ENCODE assay signal across 9 mouse cellular contexts in the genomic region with DNA sequence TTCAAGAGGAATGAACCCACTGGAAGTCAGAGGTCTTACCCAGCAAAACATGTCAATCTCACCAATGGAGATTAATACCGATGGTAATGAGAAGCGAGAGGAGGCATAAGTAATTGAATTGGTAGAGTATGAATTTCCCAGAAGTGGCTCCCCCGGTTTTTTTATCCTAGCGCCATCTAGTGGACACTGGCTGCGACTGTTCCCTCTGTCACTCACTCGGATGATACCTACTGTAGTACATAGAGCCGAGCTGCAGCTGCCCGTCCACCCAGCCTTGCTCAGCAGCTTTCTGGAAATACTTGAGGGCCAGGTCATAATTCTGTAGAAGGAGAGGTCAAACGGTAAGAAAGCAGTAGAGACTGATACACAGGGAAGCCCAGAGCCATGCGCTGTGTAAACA. TPM values are rescaled to one million over a fixed set of nuclear protein-coding genes. Genes with fewer than 3 reads are reported as not detected.
DNase-seq lines count a peak whose midpoint lies in the region; ATAC-seq lines count a peak whose summit lies in the region.
"Had no signal": no experiment of that assay in that cellular context is flagged by ENCODE, and none has a peak within 500 bp of the region (broad histone marks: within the 10 kb centered on the region; RNA-seq: fewer than 3 reads in every experiment).

No protein-coding gene starts in this region.

- no peak overlapping the region for H3K4me3 ChIP-seq in embryonic facial prominence, embryonic 15.5 days (replicated peaks)
- no peak overlapping the region for H3K4me3 ChIP-seq in hindbrain, embryonic 13.5 days
- H3K4me3 ChIP-seq: heart, embryonic 13.5 days had no signal

- no peak overlapping the region for H3K4me2 ChIP-seq in embryonic facial prominence, embryonic 15.5 days (replicated peaks)
- no peak overlapping the region for H3K4me2 ChIP-seq in hindbrain, embryonic 13.5 days
- H3K4me2 ChIP-seq: heart, embryonic 13.5 days had no signal

- no peaks in the 10 kb centered on the region for H3K27me3 ChIP-seq in embryonic facial prominence, embryonic 15.5 days
- no peaks in the 10 kb centered on the region for H3K27me3 ChIP-seq in hindbrain, embryonic 13.5 days
- H3K27me3 ChIP-seq: heart, embryonic 13.5 days had no signal

- peak; percentile 40 for DNase-seq in ES-CJ7 (ENCODE audit: low read depth, low spot score)
- DNase-seq in adrenal gland, postnatal 36 days = peak; percentile 57 to 67
- DNase-seq in layer of hippocampus, adult 9-10 months (ENCODE audit: low spot score) = peak; percentile 25
- DNase-seq in lung, postnatal 14 days = peak; percentile 50
- peak; percentile 87 for DNase-seq in retina, postnatal 1 day
- peak; percentile 35 for DNase-seq in yolk sac, embryonic 10.5 days (ENCODE audit: low spot score)

- no peaks in the 10 kb centered on the region for H3K4me1 ChIP-seq in embryonic facial prominence, embryonic 15.5 days
- H3K4me1 ChIP-seq in hindbrain, embryonic 13.5 days (replicated peaks) = no peaks in the 10 kb centered on the region
- H3K4me1 ChIP-seq: heart, embryonic 13.5 days had no signal

- H3K36me3 ChIP-seq in embryonic facial prominence, embryonic 15.5 days = peaks cover 72% of the 10 kb centered on the region
- H3K36me3 ChIP-seq in hindbrain, embryonic 13.5 days = peaks cover 91% of the 10 kb centered on the region

- peak; percentile 43; the same call in 1 of the 2 replicates for ATAC-seq in embryonic facial prominence, embryonic 15.5 days (ENCODE audit: insufficient number of reproducible peaks, low FRiP score, low TSS enrichment, low read depth)
- 0 out of 2 replicates have a peak, but pooled peaks have one; percentile 59 for ATAC-seq in hindbrain, embryonic 13.5 days (ENCODE audit: low FRiP score)

- H3K27ac ChIP-seq in embryonic facial prominence, embryonic 15.5 days (replicated peaks) = no peak overlapping the region
- H3K27ac ChIP-seq in hindbrain, embryonic 13.5 days = no peak overlapping the region
- H3K27ac ChIP-seq: heart, embryonic 13.5 days had no signal

- H3K9me3 ChIP-seq in embryonic facial prominence, embryonic 15.5 days (replicated peaks) = no peaks in the 10 kb centered on the region
- H3K9me3 ChIP-seq in hindbrain, embryonic 13.5 days = no peaks in the 10 kb centered on the region
- H3K9me3 ChIP-seq: heart, embryonic 13.5 days had no signal

- 26% methylated on average over 10 of the region's 10 CpGs for WGBS in embryonic facial prominence, embryonic 15.5 days
- WGBS in hindbrain, embryonic 13.5 days = 31% methylated on average over 10 of the region's 10 CpGs

- H3K9ac ChIP-seq in embryonic facial prominence, embryonic 15.5 days = no peak overlapping the region
- no peak overlapping the region for H3K9ac ChIP-seq in hindbrain, embryonic 13.5 days
- H3K9ac ChIP-seq: heart, embryonic 13.5 days had no signal

RNA-seq across cellular contexts. Expression of a gene that starts 27.8 kb away (rescaled TPM):
- 10 to 100 TPM in 1 of 2 experiments, 1 to 10 TPM in 1; 4.9 to 10.2 TPM for total RNA-seq in adrenal gland, postnatal 36 days (2021)
- 11.5 and 11.8 TPM in 2 replicates for polyA plus RNA-seq in embryonic facial prominence, embryonic 15.5 days (2015; fragmentation: Nextera tagmentation; extraction: Ambion mirVana)
- polyA plus RNA-seq in hindbrain, embryonic 13.5 days (2015; fragmentation: Nextera tagmentation; extraction: Ambion mirVana) = 5.3 and 6.3 TPM in 2 replicates

RNA-seq across cellular contexts. Expression of a gene that starts 33.0 kb away (rescaled TPM):
- 100 to 1,000 TPM; 156 to 157 TPM for total RNA-seq in adrenal gland, postnatal 36 days (2021)
- 90.9 and 92.3 TPM in 2 replicates for polyA plus RNA-seq in embryonic facial prominence, embryonic 15.5 days (2015; fragmentation: Nextera tagmentation; extraction: Ambion mirVana)
- 105 and 106 TPM in 2 replicates for polyA plus RNA-seq in hindbrain, embryonic 13.5 days (2015; fragmentation: Nextera tagmentation; extraction: Ambion mirVana)

Comparison
In these comparisons a context has a peak if more than half of its experiments do, and no peak if none do; other contexts are left out.
1. DNase-seq: peak in every context shown above with its lines; median percentile 87 in retina, postnatal 1 day; 62 in adrenal gland, postnatal 36 days; 50 in lung, postnatal 14 days; 40 in ES-CJ7; 35 in yolk sac, embryonic 10.5 days; 25 in layer of hippocampus, adult 9-10 months.